Mouse (Mus musculus): ENCODE data around the gene Rpl22.

The Rpl22 gene

DNA sequence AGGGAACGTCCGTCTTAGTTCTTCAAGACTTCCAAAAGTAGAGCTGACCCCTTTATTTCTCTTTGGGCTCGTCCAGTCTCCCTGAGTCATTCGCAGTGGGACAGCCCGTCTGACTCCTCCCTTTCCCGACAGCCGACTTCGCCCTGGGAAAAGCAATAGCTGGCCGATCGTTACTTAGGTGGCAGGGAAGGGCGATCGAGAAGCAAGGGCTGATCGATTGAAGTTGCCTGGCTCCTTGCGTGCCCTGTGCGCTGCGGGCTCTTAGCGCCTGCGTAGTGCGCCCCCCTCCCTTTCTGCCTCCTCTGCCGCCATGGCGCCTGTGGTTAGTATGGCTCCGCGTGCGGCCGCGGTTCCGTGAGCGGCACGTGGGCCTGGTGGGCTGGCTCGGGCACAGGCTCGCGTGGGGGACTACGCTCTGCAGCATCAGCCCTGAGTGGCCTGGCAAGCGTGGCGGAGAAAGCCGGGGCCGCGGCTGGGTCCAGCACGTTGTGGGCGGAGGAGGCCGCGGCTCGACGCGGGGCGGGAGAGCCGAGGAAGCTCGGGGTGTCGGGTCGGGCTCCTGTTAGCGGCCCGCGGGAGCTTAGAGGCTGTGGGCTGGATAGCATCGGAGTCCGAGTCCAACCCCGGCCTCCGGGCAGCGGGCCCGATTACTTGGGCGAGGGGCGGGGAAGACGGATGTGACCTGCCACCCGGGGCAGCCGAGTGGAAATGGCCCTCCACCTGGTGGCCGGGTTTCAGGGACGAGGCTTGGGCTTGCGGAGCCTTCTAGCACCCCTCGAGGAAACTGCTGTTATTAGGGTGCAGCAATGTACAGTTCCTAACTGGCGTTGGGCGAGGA lies at the start of gene Rpl22:
Gene Rpl22 (plus strand): TSS at position 169 of the 838 bp plus-strand sequence.
- DNase-seq = peak; percentile 89

DNA sequence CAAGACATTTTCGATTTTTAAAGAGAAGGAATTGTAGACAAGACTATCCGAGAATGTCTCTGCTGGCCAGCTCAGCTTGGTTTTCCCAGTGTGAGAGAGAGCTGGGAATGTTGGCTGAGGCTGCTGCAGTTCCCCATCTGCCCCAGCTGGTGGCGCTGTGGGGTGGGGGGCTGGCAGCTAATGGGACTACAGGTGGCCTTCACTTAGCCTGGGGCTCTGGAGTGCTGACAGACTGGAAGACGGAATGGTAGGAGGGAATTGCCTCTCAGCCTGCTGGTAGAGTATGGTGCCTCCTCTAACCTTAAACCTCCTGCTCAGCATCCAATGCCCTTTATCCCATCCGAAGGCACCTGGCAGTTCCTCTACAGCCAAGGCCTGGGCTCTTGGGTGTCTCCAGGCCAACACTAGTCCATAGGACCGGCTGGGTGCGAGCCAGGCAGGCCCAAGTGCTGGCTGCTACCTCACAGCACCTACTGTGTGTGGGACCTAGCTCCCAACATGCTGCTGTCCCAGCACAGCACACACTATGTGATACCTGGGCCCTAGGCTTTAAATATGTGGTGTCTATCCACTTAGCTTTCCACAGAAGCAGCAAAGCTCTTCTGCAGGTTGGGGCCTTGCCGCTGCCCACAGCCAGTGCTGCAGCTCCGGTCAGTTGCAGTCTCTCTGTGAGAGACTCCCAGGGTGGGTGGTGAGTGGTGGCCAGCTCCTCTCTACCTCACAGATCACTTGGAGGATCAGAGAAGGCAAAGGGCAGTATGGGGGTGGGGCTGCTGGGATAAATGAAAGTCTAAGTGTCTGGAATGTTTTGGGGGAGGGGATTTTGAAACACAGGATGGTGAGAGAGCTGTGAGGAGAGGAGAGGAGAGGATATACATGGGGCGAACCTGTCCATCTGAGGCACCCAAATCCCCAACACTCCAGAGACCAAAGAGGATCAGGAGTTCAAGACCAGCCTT lies 48.9 kb upstream of the Rpl22 start:
- no peak for DNase-seq

DNA sequence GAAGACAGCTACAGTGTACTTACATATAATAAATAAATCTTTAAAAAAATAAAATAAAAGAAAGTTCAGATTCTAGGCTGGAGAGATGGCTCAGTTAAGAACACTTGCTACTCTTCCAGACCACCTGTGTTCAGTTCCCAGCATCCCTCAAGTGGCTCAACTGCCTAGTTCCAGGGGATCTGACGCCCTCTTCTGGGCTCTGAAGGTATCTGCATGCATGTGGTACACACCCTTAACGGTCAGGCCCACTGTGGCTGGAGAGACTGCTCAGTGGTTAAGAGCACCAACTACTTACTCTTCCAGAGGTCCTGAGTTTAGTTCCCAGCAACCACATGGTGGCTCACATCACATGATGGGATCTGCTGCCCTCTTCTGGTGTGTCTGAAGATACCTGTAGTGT lies 47.6 kb upstream of the Rpl22 start:
- no peak for DNase-seq

DNA sequence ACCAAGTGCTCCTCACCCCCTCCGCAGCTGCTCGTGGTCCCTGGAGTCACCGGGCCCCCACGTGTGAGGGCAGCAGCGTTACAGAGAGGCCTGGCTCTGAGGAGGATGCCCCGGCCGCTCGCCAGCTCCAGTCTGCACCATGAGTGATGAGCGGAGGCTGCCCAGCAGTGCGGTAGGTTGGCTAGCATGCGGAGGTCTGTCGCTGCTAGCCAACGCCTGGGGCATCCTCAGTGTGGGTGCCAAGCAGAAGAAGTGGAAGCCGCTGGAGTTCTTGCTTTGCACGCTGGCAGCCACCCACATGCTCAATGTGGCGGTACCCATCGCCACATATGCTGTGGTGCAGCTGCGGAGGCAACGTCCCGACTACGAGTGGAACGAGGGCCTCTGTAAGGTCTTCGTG lies 46.6 kb upstream of the Rpl22 start:
- DNase-seq = no peak

DNA sequence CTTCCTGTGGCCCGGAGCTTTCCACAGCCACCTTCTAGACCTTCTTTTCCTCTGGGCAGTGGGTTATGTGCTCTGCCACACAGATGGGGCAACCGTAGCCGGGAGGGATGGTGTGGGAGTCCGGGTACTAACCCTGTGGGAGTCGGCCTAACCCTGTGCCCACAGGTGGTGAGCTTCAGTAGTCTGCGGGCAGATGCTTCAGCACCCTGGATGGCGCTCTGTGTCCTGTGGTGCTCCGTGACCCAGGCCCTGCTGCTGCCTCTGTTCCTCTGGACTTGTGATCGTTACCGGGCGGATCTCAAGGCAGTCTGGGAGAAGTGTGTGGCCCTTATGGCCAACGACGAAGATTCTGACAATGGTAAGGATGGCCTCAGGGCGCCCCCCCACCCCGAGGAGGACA lies 43.9 kb upstream of the Rpl22 start:
- no peak for DNase-seq

DNA sequence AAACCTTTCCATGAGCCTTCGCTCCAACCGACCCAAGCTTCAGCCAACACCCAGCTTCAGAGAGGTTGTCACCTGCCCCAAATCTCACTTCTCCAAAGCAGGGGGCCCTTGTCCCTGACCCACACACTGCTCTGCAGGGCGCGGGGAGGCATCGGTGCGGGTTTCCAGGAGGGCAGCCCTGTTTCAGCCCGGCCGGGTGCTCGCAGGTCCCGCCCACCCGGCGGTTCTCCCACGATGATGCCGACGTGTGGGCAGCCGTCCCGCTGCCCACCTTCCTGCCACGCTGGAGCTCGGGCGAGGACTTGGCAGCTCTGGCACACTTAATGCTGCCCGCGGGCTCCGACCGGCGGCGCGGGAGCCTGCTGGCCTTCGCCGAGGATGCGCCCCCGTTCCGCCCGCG lies 42.8 kb upstream of the Rpl22 start:
- no peak for DNase-seq

DNA sequence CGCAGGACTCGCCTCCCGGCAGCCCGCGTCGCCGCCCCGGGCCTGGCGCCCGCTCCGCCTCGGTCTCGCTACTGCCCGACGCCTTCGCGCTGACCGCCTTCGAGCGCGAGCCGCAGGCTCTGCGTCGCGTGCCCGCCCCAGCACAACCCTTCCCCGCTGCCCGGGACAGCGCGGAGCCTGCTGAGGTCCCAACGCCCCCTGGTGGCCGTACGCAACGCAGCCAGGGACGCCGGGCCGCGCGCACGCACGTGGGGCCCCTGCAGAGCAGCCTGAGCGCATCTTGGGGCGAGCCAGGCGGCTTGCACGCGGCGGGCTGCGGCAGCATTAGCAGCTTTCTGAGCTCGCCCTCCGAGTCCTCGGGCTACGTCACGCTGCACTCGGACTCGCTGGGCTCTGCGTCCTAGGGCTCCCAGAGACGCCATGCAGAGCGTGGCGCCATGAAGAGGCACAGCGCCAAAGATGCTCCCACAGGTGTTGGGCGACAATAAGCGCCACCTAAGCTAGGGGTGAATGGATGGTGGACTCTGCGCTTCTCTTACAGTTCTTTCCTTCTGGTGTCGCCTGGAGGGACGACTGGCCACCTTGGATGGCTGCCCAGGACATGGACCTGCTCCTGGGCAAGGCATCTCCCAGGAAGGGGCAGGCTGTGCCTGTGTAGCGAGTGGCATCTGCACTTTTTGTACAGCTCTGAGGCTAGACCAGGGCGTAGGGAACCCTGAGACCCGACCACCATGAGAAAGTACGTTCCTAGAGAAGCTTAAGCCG lies 42.2 kb upstream of the Rpl22 start:
- peak; percentile 86 for DNase-seq

DNA sequence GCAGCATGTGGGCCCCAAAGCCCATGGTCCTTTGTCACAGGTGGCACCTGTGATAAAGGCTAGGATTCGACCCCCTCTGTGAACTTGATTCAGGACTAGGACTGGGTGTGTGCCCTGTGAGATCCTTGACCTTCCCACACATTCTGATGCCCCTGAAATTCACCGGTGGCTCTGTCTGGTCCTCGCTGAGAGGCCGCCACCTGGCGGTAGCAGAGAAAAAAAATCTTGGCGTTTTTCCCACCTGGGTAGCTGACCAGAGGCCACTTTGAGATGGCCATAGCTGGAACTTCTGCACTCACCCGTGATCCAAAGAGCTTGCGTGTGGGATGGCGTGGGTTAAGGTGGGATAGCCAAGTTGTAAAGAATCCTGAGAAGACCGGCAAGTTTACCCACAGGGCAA lies 40.0 kb upstream of the Rpl22 start:
- DNase-seq = no peak

DNA sequence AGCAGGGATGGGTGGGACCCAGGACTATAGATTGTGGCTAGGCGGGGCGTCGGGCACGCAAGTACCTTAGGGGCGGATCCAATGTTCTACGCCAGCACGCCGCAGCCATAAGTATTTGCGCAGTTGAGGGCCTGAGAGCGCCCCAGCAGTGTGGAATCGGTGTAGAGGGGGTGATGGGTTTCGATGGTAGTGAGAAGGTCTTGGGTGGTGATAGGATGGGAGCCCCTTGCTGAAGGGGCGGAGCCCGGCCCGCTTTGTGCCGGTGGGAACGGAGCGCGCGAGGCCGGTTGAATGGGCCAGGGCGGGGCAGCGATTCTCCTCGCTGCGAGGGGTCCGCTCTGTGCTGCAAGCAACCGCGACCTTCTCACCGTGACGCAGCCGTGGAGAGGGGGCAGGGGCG lies 39.4 kb upstream of the Rpl22 start:
- no peak for DNase-seq

DNA sequence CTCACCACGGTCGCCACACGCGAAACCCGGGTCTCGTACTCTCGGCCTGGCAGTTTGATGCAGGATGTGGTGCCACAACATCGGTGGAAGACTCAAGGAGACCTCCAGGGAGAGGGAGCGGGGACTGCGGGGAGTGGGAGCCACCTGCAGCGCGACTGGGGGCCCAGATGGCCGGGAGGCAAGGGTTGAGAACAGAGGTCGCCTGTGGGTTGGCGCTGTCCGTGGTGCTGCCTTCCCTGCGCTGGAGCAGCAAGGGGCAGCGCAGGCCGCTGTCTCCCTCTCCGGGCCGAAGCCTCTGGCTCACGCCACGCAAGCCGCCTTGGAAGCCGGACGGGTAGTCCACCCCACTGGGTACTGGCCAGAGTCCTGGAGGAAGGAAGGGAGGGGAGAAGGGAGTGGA lies 38.7 kb upstream of the Rpl22 start:
- DNase-seq = peak; percentile 59

DNA sequence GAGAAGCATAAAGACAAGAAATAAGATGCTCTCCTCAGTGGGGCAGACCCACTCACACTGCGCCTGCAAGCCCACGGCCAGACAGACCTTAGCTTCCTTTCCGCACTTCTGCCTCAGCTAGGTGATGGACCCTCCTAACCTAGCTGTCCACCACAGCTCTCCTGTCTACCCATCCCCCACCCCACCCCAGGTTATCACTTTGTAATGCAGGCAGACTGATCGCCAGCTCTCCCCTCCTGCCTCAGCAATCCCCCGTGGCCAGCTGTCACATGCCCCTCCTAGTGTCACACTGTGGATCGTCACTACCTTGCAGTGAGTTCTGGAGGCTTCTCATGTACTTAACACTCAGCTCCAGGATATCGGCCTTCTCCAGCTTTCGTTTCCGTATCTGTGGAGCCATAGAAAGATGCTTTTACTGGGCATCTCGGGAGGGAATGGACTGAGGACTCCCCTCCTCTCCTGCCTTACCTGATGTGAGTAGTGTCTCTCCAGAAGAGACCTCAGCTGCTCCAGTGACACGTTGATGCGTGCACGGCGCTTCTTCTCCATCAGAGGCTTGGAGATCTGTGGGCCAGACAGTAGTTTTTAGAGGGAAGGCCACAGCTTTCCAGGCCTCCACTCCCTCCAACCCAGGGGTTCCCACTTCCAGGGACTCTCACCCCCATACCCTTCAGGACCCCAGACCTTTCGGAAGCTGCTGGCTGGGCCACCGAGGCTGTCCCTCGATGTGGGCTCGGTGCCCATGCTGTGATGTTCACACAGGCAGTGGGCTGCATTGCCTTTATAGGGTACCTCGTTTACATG lies 38.0 kb upstream of the Rpl22 start:
- no peak for DNase-seq

DNA sequence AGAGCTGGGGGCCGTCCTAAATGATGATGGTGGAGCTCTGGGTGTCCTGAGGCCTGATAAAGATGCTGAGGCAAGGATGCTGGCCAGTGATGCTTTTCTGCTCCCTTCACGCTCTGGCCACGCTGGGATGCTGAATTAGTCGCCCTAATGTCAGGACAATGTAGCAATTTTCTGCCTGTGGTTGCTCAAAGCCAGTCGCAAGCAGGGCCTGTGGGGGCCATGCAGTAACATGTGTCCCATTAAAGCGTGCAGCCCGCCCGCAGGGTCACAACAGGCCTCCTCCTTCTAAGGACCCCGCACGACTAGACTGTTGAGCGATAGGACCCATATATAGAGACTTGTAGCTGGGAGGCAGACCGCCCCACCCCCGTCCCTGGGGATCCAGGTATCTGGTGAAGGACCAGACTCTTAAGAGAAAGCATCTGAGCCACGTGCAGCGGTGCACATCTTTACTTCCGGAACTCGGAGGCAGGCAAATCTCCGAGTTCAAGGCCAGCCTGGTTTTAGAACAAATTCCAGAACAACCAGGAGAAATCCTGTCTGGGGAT lies 37.1 kb upstream of the Rpl22 start:
- no peak for DNase-seq

DNA sequence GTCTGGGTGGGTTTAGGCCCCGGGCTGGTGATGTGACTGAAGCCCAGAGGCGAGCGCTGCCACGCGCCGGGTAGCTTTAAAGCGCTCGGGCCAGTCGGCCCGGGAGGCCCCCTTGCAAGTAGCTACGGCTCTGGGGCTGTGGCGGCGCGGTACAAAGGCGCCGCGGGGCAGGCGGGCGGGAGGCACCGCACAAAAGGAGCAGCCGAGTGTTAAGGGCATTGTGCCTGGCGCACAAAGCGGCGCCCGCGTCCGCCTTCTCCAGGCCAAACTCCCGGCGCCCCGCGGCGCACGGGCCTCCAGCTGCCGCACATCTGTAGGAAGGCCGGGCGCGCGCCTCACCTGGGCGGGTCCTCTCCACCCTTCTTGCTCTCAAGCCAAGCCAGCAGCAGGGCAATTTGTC lies 35.2 kb upstream of the Rpl22 start:
- DNase-seq = no peak

DNA sequence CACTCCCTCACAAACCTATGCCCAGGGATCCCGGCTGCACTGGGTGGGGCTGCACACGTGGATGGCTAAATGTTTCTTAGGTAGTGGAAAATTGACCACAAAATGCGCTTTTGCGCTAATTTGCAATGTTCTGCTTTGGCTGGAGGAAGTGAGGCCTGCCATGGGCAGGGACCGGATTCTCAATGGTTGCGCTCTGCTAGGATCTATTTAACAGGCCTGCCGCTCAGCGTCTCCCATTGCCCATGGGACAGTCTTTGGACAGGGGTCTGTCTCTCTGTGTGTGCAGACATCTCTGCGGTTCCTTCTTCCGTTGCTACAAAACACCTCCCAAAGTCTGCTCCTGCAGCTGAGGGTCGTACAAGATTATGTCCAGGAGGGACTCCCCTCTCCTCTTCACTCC lies 34.6 kb upstream of the Rpl22 start:
- DNase-seq = no peak

DNA sequence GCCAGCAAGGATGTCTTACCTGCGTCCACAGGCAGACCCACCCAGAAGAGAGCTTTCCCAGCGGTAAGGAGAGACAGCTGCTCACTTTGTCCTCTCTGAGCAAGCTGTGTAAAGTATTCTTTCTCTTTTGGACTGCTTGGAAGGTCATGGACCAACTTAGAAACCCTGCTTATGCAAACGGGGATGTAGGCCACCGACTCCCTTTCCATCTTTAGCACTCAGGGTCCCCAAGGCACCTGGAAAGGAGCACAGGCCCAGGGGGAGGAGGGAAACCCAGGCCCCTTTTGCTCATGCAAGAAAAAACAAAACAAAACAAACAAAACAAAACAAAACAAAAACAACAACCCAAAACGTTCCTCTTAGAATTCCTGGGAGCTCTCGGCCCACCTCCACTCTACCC lies 34.0 kb upstream of the Rpl22 start, which contains the start of gene Hes3:
Gene Hes3 (minus strand): TSS at position 101 of the 400 bp plus-strand sequence.
- no peak for DNase-seq

DNA sequence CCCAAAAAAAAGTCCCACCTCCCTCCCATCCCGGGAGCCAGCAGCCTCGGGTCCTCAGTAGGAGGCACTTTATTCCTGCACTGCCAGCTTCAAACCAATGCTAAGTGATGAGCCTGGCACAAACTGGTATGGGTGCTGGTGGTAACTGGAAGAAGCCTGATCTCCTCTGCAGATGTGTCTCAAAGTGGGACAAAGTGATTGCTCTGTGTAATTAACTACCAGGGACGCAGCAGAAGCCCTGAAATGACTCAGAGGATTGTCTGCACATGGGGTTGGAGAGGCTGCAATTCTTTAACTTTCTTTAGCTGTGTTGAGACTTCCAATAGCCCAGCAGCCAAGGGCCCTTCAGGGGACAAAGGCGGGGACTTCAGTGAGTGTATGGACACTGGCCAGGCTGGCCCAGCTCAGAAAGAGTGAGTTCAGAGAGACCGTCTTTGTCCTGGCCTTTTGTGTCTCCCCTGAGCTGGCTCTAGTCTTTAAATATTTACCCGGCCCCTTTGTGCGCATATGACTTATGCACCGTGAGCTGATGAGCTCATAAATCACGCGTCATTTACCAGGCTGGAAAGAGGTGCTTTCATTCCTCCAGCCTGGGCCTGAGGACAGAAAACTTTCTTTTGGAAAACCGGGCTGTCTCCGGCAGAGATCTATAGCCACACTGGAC lies 33.3 kb upstream of the Rpl22 start:
- no peak for DNase-seq

DNA sequence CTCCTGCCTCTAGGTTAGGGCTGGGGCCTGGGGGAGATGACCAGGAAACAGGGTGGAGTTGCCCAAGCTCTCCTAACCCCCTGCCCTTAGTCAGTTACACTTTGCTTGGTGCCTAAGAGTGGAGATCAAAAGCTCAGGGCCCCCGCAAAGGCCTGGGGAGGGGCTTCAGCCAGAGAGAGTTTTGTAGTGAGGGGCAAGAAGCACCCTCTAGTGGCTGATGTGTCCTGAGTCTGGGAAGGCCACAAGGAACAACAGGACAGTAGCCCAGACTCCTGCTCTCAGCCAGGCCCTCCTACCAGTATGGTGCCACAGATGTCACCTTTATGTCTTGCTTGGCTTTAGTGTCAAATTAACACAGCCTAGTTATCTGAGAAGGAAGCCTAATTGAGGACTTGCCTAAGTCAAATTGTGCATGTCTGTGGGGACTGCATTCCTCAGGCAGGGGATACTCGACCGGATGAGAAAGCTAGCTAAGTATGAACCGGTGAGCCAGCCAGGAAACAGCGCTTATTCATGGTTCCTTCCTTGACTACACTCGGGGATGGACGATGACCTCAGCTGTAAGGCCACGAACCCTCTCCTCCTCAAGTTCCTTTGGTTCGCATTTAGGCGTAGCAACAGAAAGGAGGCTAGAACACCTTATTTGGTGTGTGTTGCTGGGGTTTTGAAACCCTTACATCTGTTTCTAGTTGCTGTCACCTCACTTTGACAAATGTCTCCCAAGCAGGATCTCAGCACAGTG lies 31.2 kb upstream of the Rpl22 start:
- DNase-seq = no peak

DNA sequence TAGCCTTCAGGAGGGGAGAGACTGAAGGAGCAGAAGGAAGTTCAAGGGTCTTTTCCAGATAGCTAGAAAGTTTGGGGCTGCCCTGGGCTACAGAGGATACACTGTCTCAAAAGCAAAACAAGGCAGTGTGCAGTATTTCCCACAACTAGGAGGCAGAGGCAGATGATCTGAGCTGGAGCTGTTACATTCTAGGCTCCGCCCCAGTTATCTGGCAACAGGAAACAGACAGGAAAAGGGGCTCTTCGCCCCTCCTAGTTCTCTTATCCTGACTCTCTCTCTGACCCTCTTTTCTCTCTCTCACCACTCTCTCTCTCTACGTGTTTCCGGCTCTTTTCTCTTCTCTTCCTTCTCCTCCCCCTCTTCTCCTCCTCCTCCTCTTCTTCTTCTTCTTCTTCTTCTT lies 29.6 kb upstream of the Rpl22 start:
- no peak for DNase-seq

DNA sequence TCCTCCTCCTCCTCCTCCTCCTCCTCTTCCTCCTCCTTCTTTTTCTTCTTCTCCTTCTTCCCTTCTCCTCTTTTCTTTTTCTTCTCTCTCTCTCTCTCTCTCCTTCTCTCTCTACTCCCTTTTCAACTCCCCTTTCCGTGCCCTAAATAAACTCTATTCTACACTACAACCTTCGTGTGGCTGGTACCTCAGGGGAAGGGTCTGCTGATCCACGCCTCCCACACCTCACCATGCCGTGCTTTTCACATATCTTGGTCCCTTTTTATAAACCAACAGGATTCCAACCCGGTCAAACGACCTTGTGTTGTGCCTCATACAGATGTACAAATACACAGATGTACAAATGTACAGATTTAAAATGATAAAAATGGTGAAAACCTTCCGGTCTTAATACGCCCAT lies 29.2 kb upstream of the Rpl22 start:
- DNase-seq = no peak

All from right cerebral cortex, postnatal 14 days (tissue).